Mouse (Mus musculus) stomach, embryonic 16.5 days (tissue): ENCODE results near the gene Sec62. TPM values are rescaled to one million over a fixed set of nuclear protein-coding genes. Genes with fewer than 3 reads are reported as not detected.

Experiments used
- polyA plus RNA-seq: library from polyadenylated mRNA; unstranded; fragments of >200 nt; fragmentation: Nextera tagmentation; extraction: Ambion mirVana; gene quantifications from 2 replicates; pipeline ENCODE4 v1.2.1, GENCODE M21; 2015

Gene Sec62
- polyA plus RNA-seq, 1 experiment from 2014 or later = 86.1 TPM

Other genes with a start within 250 kb of the Sec62 start
- 57.4 and 64.1 TPM in 2 replicates for gene Mecom, start 244.9 kb upstream of the Sec62 start, polyA plus RNA-seq
- 0.11 and 0.41 TPM in 2 replicates for gene Actrt3, start 192.9 kb upstream of the Sec62 start, polyA plus RNA-seq
- 28.0 and 28.9 TPM in 2 replicates for gene Mynn, start 190.8 kb upstream of the Sec62 start, polyA plus RNA-seq
- not detected in 2 replicates for gene Lrriq4, start 148.4 kb upstream of the Sec62 start, polyA plus RNA-seq
- 0.59 and 0.65 TPM in 2 replicates for gene Lrrc34, start 145.0 kb upstream of the Sec62 start, polyA plus RNA-seq
- 4.8 and 7.8 TPM in 2 replicates for gene Lrrc31, start 93.0 kb upstream of the Sec62 start, polyA plus RNA-seq
- gene Samd7, start 46.6 kb upstream of the Sec62 start, polyA plus RNA-seq = not detected in 2 replicates
- 8.9 and 10.9 TPM in 2 replicates for gene Gpr160, start 63.1 kb downstream of the Sec62 start, polyA plus RNA-seq
- 6.2 and 6.8 TPM in 2 replicates for gene Phc3, start 176.5 kb downstream of the Sec62 start, polyA plus RNA-seq
- gene Prkci, start 202.9 kb downstream of the Sec62 start, polyA plus RNA-seq = 40.3 and 41.9 TPM in 2 replicates